Mouse (Mus musculus) midbrain, embryonic 11.5 days (tissue): ENCODE measurements around the gene Ppfia4. TPM values are rescaled to one million over a fixed set of nuclear protein-coding genes. Genes with fewer than 3 reads are reported as not detected.

Experiments used
- ATAC-seq: fragments of 200-750 bp; cut with Nextera tagmentation; 2 replicates; pipeline ENCODE4 v1.8.0; 2017; ENCODE audit warnings: moderate TSS enrichment, moderate library complexity; ENCODE audit not compliant: low FRiP score
- DNase-seq: peaks from one replicate; pipeline ENCODE4 v3.0.0; 2015; ENCODE audit warnings: low spot score; ENCODE audit errors: missing footprints
- H3K27ac ChIP-seq: fragments of 300-500 bp; sonication (generic); 2 replicates; pipeline ENCODE4 v1.5.1; 2014; ENCODE audit warnings: low read depth, low read length
- H3K27me3 ChIP-seq: fragments of 300-500 bp; sonication (generic); 2 replicates; pipeline ENCODE4 v1.6.1; 2014; ENCODE audit warnings: mild to moderate bottlenecking, low read length, moderate library complexity, mixed read lengths; ENCODE audit not compliant: control insufficient read depth, insufficient read depth
- H3K36me3 ChIP-seq: fragments of 300-500 bp; sonication (generic); 2 replicates; pipeline ENCODE4 v1.6.1; 2014; ENCODE audit warnings: mild to moderate bottlenecking, low read length, moderate library complexity, mixed read lengths; ENCODE audit not compliant: control insufficient read depth, insufficient read depth
- H3K4me1 ChIP-seq: fragments of 300-500 bp; sonication (generic); 2 replicates; pipeline ENCODE4 v1.6.1; 2014; ENCODE audit warnings: low read length; ENCODE audit not compliant: control insufficient read depth, insufficient read depth
- H3K4me2 ChIP-seq: fragments of 300-500 bp; sonication (generic); 2 replicates; pipeline ENCODE4 v1.6.1; 2014; ENCODE audit warnings: mild to moderate bottlenecking, moderate library complexity
- H3K4me3 ChIP-seq: fragments of 300-500 bp; sonication (generic); 2 replicates; pipeline ENCODE4 v1.5.1; 2014; ENCODE audit warnings: low read depth, low read length
- H3K9ac ChIP-seq: fragments of 300-500 bp; sonication (generic); 2 replicates; pipeline ENCODE4 v1.6.1; 2014; ENCODE audit warnings: low read length
- H3K9me3 ChIP-seq: fragments of 300-500 bp; sonication (generic); 2 replicates; pipeline ENCODE4 v1.6.1; 2016; ENCODE audit warnings: low read length; ENCODE audit not compliant: control insufficient read depth
- WGBS: fragments of 180-500 bp; shearing (Covaris S2); extraction: QIAGEN DNeasy Blood & Tissue Kit; methylation state at CpG from one replicate; pipeline ENCODE4 v1.1.7; 2014; 5-methylcytosine and 5-hydroxymethylcytosine counted together
- polyA plus RNA-seq: library from polyadenylated mRNA; unstranded; fragments of >200 nt; fragmentation: Nextera tagmentation; extraction: Ambion mirVana; gene quantifications from 2 replicates; pipeline ENCODE4 v1.2.1, GENCODE M21; 2014

Ppfia4 gene
- polyA plus RNA-seq, 1 experiment from 2014 or later = 1.9 TPM

GRCm38 (mm10) chr1:134334111-134334827 lies 1.5 kb upstream of the Ppfia4 start:
- H3K9me3 ChIP-seq = no peaks in the 10 kb centered on the region
- no peak overlapping the region for H3K27ac ChIP-seq
- no peak overlapping the region for H3K9ac ChIP-seq
- no peaks in the 10 kb centered on the region for H3K36me3 ChIP-seq
- no peak for ATAC-seq
- no peak overlapping the region for H3K4me2 ChIP-seq
- no peaks in the 10 kb centered on the region for H3K4me1 ChIP-seq
- DNase-seq = no peak
- H3K27me3 ChIP-seq = no peaks in the 10 kb centered on the region
- 79% methylated on average over 7 of the region's 7 CpGs for WGBS
- no peak overlapping the region for H3K4me3 ChIP-seq

GRCm38 (mm10) chr1:134333371-134334110 lies 813 bp upstream of the Ppfia4 start:
- no peak overlapping the region for H3K9ac ChIP-seq
- ATAC-seq = no peak
- no peaks in the 10 kb centered on the region for H3K4me1 ChIP-seq
- H3K4me3 ChIP-seq = no peak overlapping the region
- DNase-seq = peak; percentile 71
- H3K27ac ChIP-seq = no peak overlapping the region
- no peaks in the 10 kb centered on the region for H3K27me3 ChIP-seq
- no peak overlapping the region for H3K4me2 ChIP-seq
- WGBS = 82% methylated on average over 10 of the region's 10 CpGs
- no peaks in the 10 kb centered on the region for H3K36me3 ChIP-seq
- H3K9me3 ChIP-seq = no peaks in the 10 kb centered on the region

DNA sequence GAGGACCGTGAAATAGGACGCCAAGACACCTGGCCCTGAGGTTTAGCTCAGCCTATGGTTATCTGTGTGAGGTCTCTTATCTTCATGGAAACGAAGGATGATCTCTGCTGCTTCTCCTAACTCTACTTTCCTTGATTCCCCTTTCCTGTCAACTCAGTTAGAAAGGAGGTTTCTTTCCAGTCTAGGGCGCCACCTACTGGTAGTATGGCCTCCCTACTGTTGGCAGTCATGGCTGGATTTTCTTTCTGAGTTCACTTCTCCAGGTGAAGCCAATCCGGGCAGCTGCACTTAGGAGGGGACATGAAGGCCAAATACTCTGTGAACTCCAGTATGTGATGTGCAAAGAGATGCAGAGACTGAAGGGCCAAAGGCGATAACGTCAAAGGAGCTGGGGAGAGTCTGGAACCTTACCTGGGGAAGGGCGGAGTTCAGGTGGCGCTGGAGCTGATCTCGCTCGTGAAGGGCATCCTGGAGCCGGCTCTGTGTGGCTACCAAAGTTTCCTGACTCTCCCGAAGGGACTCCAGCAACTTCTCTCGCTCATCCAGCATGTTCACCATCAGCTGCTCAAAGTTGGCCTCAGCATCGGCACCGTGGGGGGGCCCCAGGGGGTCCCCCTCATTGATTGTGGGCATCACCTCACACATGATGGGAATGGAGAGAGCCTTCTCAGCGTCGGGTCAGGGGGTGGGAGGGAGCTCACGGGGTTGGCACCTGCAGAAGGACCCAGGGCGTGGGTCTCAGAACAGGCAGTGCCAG lies 671 bp downstream of the Ppfia4 start:
- Histone ChIP-seq H3K9me3 (no peaks in the 10 kb centered on the region), H3K36me3 (no peaks in the 10 kb centered on the region), H3K4me3 (no peak overlapping the region), H3K27me3 (no peaks in the 10 kb centered on the region), H3K9ac (no peak overlapping the region), H3K4me2 (no peak overlapping the region), H3K27ac (no peak overlapping the region), H3K4me1 (no peaks in the 10 kb centered on the region)
- DNase-seq (peak; percentile 96), ATAC-seq (peak; percentile 33; the same call in 1 of the 2 replicates)
- whole genome bisulfite sequencing = 62% methylated on average over 20 of the region's 20 CpGs

- WGBS = 94% methylated on average over 12 of the region's 12 CpGs
- no peaks in the 10 kb centered on the region for H3K4me1 ChIP-seq
- no peak for ATAC-seq
- no peak overlapping the region for H3K27ac ChIP-seq
- no peaks in the 10 kb centered on the region for H3K9me3 ChIP-seq
- H3K4me3 ChIP-seq = no peak overlapping the region
- no peak overlapping the region for H3K9ac ChIP-seq
- no peaks in the 10 kb centered on the region for H3K27me3 ChIP-seq
- no peak overlapping the region for H3K4me2 ChIP-seq
- DNase-seq = no peak
- no peaks in the 10 kb centered on the region for H3K36me3 ChIP-seq
Measured at GRCm38 (mm10) chr1:134326841-134327346, 5.8 kb downstream of the Ppfia4 start.

DNA sequence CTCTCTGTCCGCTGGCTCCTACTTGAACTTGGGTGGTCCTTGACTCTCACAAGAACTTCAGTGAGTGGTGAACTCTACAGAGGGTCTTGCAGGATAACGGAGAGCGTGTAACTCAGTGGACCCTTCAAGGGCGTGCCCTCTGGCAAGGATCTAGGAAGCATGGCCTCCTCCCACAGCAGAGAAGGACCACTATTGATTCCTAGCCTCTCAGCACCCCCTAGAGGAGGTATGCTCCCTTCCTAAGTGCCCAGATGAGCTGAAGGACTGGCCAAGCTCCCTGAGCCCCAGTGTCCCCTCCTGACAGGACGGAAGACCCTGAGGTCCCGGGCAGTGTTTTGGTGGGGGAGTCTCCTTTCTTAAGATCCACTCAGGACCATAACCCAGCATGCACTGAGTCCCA lies 10.1 kb downstream of the Ppfia4 start:
- ATAC-seq = no peak
- Histone ChIP-seq H3K4me2 (no peak overlapping the region), H3K4me3 (no peak overlapping the region), H3K9ac (no peak overlapping the region), H3K27me3 (no peaks in the 10 kb centered on the region), H3K27ac (no peak overlapping the region), H3K9me3 (no peaks in the 10 kb centered on the region), H3K36me3 (no peaks in the 10 kb centered on the region), H3K4me1 (peaks cover 5% of the 10 kb centered on the region; the same call in 1 of the 2 replicates)
- peak; percentile 64 for DNase-seq
- WGBS = 87% methylated on average over 6 of the region's 6 CpGs

DNA sequence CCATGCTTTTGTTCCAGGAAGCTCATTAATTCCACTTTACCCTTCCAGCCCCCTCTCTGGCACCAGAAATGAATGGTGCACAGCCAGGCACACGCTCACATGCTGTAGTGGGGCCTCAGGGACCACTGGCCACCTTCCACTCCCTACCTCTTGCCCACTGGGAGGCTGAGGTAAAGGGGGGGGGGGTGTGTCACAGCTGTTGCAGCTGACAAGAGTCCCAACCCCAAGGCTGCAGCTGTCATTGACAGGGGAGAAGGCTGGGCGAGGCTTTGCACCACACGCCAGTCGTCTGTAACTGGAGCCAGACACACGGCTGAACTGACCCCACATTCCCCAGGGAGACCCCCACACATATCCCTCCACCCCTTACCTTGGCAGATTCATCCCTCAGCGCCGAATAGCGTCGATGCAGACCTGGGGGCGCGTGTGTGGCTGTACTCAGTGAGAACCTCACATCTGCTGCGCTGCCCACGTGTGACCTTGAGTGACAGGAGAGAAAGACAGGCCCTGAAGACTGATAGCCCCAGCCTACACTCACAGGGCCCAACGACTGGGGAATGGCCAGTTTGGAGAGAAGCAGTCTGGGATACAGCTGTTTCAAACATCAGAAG lies 11.9 kb downstream of the Ppfia4 start:
- ATAC-seq (no peak), DNase-seq (peak; percentile 75)
- no peaks in the 10 kb centered on the region for H3K27me3 ChIP-seq
- H3K9me3 ChIP-seq = no peaks in the 10 kb centered on the region
- H3K4me2 ChIP-seq = no peak overlapping the region
- H3K4me3 ChIP-seq = no peak overlapping the region
- peaks cover 5% of the 10 kb centered on the region; the same call in 1 of the 2 replicates for H3K4me1 ChIP-seq
- no peak overlapping the region for H3K27ac ChIP-seq
- no peaks in the 10 kb centered on the region for H3K36me3 ChIP-seq
- 0 out of 2 replicates have a peak overlapping the region, but pooled peaks have one; percentile 16 for H3K9ac ChIP-seq
- 74% methylated on average over 14 of the region's 14 CpGs for WGBS

GRCm38 (mm10) chr1:134318261-134318660 lies 14.5 kb downstream of the Ppfia4 start:
- no peak for ATAC-seq
- H3K4me3 ChIP-seq = no peak overlapping the region
- H3K4me1 ChIP-seq = peaks cover 5% of the 10 kb centered on the region; the same call in 1 of the 2 replicates
- no peak for DNase-seq
- H3K9ac ChIP-seq = no peak overlapping the region
- 85% methylated on average over 5 of the region's 5 CpGs for WGBS
- H3K36me3 ChIP-seq = no peaks in the 10 kb centered on the region
- H3K4me2 ChIP-seq = no peak overlapping the region
- no peaks in the 10 kb centered on the region for H3K27me3 ChIP-seq
- no peak overlapping the region for H3K27ac ChIP-seq
- no peaks in the 10 kb centered on the region for H3K9me3 ChIP-seq

- Histone ChIP-seq H3K27ac (no peak overlapping the region), H3K27me3 (no peaks in the 10 kb centered on the region), H3K36me3 (no peaks in the 10 kb centered on the region), H3K4me2 (no peak overlapping the region), H3K9ac (no peak overlapping the region), H3K9me3 (no peaks in the 10 kb centered on the region), H3K4me3 (no peak overlapping the region), H3K4me1 (peaks cover 5% of the 10 kb centered on the region; the same call in 1 of the 2 replicates)
- ATAC-seq = no peak
- WGBS = 89% methylated on average over 9 of the region's 9 CpGs
- peak; percentile 17 for DNase-seq
Measured at GRCm38 (mm10) chr1:134316361-134316760, 16.4 kb downstream of the Ppfia4 start.
